ENCODE assay signal across 9 mouse cellular contexts in genomic region chr12:108511009-108511408, GRCm38 (mm10). TPM values are rescaled to one million over a fixed set of nuclear protein-coding genes. Genes with fewer than 3 reads are reported as not detected.
DNase-seq lines count a peak whose midpoint lies in the region; ATAC-seq lines count a peak whose summit lies in the region.
"Had no signal": no experiment of that assay in that cellular context is flagged by ENCODE, and none has a peak within 500 bp of the region (broad histone marks: within the 10 kb centered on the region; RNA-seq: fewer than 3 reads in every experiment).

No protein-coding gene starts in this region.

- H3K27ac ChIP-seq in midbrain, embryonic 11.5 days (ENCODE audit: low read depth, low read length): no peak overlapping the region
- H3K27ac ChIP-seq in midbrain, embryonic 16.5 days (ENCODE audit: low read length): no peak overlapping the region
- H3K27ac ChIP-seq: midbrain, embryonic 12.5 days had no signal

- 7% methylated on average over 3 of the region's 3 CpGs for WGBS in midbrain, embryonic 11.5 days
- 8% methylated on average over 3 of the region's 3 CpGs for WGBS in midbrain, embryonic 16.5 days

- no peak overlapping the region for H3K9ac ChIP-seq in midbrain, embryonic 11.5 days (ENCODE audit: low read length)
- no peak overlapping the region for H3K9ac ChIP-seq in midbrain, embryonic 16.5 days (ENCODE audit: low read depth, low read length)
- H3K9ac ChIP-seq: midbrain, embryonic 12.5 days had no signal

- no peaks in the 10 kb centered on the region for H3K4me1 ChIP-seq in midbrain, embryonic 11.5 days (ENCODE audit: control insufficient read depth, insufficient read depth, low read length)
- H3K4me1 ChIP-seq in midbrain, embryonic 16.5 days (ENCODE audit: control insufficient read depth, insufficient read depth, low read length): no peaks in the 10 kb centered on the region

- H3K4me3 ChIP-seq in midbrain, embryonic 11.5 days (ENCODE audit: low read depth, low read length): no peak overlapping the region
- H3K4me3 ChIP-seq in midbrain, embryonic 16.5 days (ENCODE audit: low read depth, low read length): no peak overlapping the region
- H3K4me3 ChIP-seq: midbrain, embryonic 12.5 days had no signal

- H3K27me3 ChIP-seq in midbrain, embryonic 11.5 days (ENCODE audit: control insufficient read depth, insufficient read depth, low read length): no peaks in the 10 kb centered on the region
- H3K27me3 ChIP-seq in midbrain, embryonic 16.5 days (ENCODE audit: control insufficient read depth, insufficient read depth, low read depth, low read length): no peaks in the 10 kb centered on the region
- H3K27me3 ChIP-seq: midbrain, embryonic 12.5 days had no signal

- peak; percentile 28 for DNase-seq in gastrocnemius, adult 18-20 months (ENCODE audit: low spot score)
- no peak for DNase-seq in gastrocnemius, adult 8-10 months (ENCODE audit: low spot score in 2 of 2)
- DNase-seq in midbrain, embryonic 11.5 days (ENCODE audit: low spot score, missing footprints): peak; percentile 94
- peak; percentile 52 for DNase-seq in hindlimb bud, embryonic 11.5 days (ENCODE audit: extremely low spot score, low read depth, low spot score)
- DNase-seq in retina, adult 2 months (ENCODE audit: low read depth, low spot score): peak; percentile 28
- no peak for DNase-seq in frontal cortex, postnatal 25 days (ENCODE audit: low spot score in 2 of 2)

- no peaks in the 10 kb centered on the region for H3K9me3 ChIP-seq in midbrain, embryonic 11.5 days (ENCODE audit: control insufficient read depth, low read length)
- H3K9me3 ChIP-seq in midbrain, embryonic 16.5 days (replicated peaks; ENCODE audit: control insufficient read depth, low read length, poor library complexity, severe bottlenecking): no peaks in the 10 kb centered on the region
- H3K9me3 ChIP-seq: midbrain, embryonic 12.5 days had no signal

- no peak for ATAC-seq in midbrain, embryonic 11.5 days (ENCODE audit: low FRiP score)
- ATAC-seq in midbrain, embryonic 16.5 days: no peak
- ATAC-seq in megakaryocyte-erythroid progenitor cell, adult 5-6 weeks (replicated peaks; ENCODE audit: low FRiP score, low TSS enrichment, poor library complexity, severe bottlenecking): no peak; the same call in 1 of the 2 replicates

- peaks cover 2% of the 10 kb centered on the region for H3K36me3 ChIP-seq in midbrain, embryonic 11.5 days (ENCODE audit: control insufficient read depth, insufficient read depth, low read length)
- H3K36me3 ChIP-seq in midbrain, embryonic 16.5 days (ENCODE audit: control insufficient read depth, insufficient read depth, low read length): no peaks in the 10 kb centered on the region

- H3K4me2 ChIP-seq in midbrain, embryonic 11.5 days: no peak overlapping the region
- H3K4me2 ChIP-seq in midbrain, embryonic 16.5 days (ENCODE audit: low read length): no peak overlapping the region
- H3K4me2 ChIP-seq: midbrain, embryonic 12.5 days had no signal

RNA-seq across cellular contexts. Expression of gene Evl, which starts 43.5 kb away (rescaled TPM):
- 1 to 10 TPM; 8.0 to 9.7 TPM for total RNA-seq in gastrocnemius, adult 18-20 months (2021)
- total RNA-seq in gastrocnemius, adult 8-10 months (2022): 10 to 100 TPM in 1 of 4 experiments, 1 to 10 TPM in 3; 5.5 to 10.1 (median 7.4) TPM
- 102 and 119 TPM in 2 replicates for polyA plus RNA-seq in midbrain, embryonic 11.5 days (2014; fragmentation: Nextera tagmentation; extraction: Ambion mirVana)
- 268 and 272 TPM in 2 replicates for polyA plus RNA-seq in midbrain, embryonic 16.5 days (2015; fragmentation: Nextera tagmentation; extraction: Ambion mirVana)
- total RNA-seq in megakaryocyte-erythroid progenitor cell, adult 5-6 weeks (2014; fragmentation: Nextera tagmentation): 5.5 and 11.1 TPM in 2 replicates
- total RNA-seq in megakaryocyte-erythroid progenitor cell, adult 5-6 weeks (2017): 1.4 and 26.8 TPM in 2 replicates

Comparison
In these comparisons a context has a peak if more than half of its experiments do, and no peak if none do; other contexts are left out.
1. DNase-seq: peak in gastrocnemius, adult 18-20 months (single experiment), midbrain, embryonic 11.5 days (single experiment), hindlimb bud, embryonic 11.5 days (single experiment) and retina, adult 2 months (single experiment); none in gastrocnemius, adult 8-10 months (0 of 2) and frontal cortex, postnatal 25 days (0 of 2).